Mouse (Mus musculus): ENCODE results near the gene Gm21304.
"Not testable (repeated sequence)": the region's sequence is repeated elsewhere in the genome, so short reads cannot be mapped to it uniquely, and the experiment has no call there.

The Gm21304 gene

DNA sequence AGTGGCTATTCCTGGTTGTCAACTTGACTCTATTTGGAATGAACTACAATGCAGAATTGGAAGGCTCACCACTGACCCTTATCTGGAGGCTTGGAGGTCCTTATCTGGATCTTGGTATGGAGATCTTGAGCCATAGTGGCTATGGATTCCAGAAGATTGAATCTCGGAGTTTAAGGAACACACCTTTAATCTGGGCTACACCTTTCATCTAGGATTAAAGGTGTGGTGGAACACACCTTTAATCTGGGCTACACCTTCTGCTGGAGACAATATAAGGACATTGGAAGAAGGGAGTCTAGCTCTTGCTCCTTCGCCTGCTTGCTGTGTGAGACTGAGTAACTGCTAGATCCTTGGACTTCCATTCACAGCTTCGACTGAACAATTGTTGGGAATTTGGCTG lies at the start of gene Gm21304:
Gm21304 (plus strand) TSS at position 301 of the 400 bp plus-strand sequence.
- not testable (repeated sequence) for DNase-seq (ENCODE audit: low spot score)

- not testable (repeated sequence) for DNase-seq (ENCODE audit: low spot score)
Measured at GRCm38 (mm10) chr10:104142687-104143086, 25.6 kb upstream of the Gm21304 start, which contains the start of gene Gm21293. Gene Gm21293, plus strand, starts transcription at chr10:104142987.

DNA sequence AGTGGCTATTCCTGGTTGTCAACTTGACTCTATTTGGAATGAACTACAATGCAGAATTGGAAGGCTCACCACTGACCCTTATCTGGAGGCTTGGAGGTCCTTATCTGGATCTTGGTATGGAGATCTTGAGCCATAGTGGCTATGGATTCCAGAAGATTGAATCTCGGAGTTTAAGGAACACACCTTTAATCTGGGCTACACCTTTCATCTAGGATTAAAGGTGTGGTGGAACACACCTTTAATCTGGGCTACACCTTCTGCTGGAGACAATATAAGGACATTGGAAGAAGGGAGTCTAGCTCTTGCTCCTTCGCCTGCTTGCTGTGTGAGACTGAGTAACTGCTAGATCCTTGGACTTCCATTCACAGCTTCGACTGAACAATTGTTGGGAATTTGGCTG lies 17.1 kb upstream of the Gm21304 start, which contains the start of gene Gm6763:
Gm6763 (plus strand) TSS at position 301 of the 400 bp plus-strand sequence.
- DNase-seq (ENCODE audit: low spot score): not testable (repeated sequence)

GRCm38 (mm10) chr10:104159706-104160105 lies 8.6 kb upstream of the Gm21304 start, which contains the start of gene Gm8764:
Gene Gm8764, plus strand, starts transcription at chr10:104160006.
- not testable (repeated sequence) for DNase-seq (ENCODE audit: low spot score)

- not testable (repeated sequence) for DNase-seq (ENCODE audit: low spot score)
Measured at GRCm38 (mm10) chr10:104176724-104177123, 8.4 kb downstream of the Gm21304 start, which contains the start of gene Gm21312. Gene Gm21312, plus strand, starts transcription at chr10:104177024.

DNA sequence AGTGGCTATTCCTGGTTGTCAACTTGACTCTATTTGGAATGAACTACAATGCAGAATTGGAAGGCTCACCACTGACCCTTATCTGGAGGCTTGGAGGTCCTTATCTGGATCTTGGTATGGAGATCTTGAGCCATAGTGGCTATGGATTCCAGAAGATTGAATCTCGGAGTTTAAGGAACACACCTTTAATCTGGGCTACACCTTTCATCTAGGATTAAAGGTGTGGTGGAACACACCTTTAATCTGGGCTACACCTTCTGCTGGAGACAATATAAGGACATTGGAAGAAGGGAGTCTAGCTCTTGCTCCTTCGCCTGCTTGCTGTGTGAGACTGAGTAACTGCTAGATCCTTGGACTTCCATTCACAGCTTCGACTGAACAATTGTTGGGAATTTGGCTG lies 16.9 kb downstream of the Gm21304 start, which contains the start of gene Gm20765:
Gm20765 (plus strand) TSS at position 301 of the 400 bp plus-strand sequence.
- DNase-seq (ENCODE audit: low spot score): not testable (repeated sequence)

DNA sequence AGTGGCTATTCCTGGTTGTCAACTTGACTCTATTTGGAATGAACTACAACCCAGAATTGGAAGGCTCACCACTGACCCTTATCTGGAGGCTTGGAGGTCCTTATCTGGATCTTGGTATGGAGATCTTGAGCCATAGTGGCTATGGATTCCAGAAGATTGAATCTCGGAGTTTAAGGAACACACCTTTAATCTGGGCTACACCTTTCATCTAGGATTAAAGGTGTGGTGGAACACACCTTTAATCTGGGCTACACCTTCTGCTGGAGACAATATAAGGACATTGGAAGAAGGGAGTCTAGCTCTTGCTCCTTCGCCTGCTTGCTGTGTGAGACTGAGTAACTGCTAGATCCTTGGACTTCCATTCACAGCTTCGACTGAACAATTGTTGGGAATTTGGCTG lies 25.4 kb downstream of the Gm21304 start, which contains the start of gene Gm4340:
Gm4340 (plus strand) TSS at position 301 of the 400 bp plus-strand sequence.
- DNase-seq (ENCODE audit: low spot score): not testable (repeated sequence)

GRCm38 (mm10) chr10:104209655-104210054 lies 41.3 kb downstream of the Gm21304 start:
- DNase-seq (ENCODE audit: low spot score): no peak

- no peak for DNase-seq (ENCODE audit: low spot score)
Measured at GRCm38 (mm10) chr10:104210268-104210990, 42.1 kb downstream of the Gm21304 start.

GRCm38 (mm10) chr10:104214527-104214926 lies 46.2 kb downstream of the Gm21304 start:
- no peak for DNase-seq (ENCODE audit: low spot score)
